Mouse (Mus musculus) liver, embryonic 14.5 days (tissue): ENCODE measurements at regions not wholly inside any gene's neighbourhood (a gene's known extent, or its start where the extent isn't known, plus 50 kb on each side); places are given as distances from the start of the nearest gene placed in this dataset.

Experiments
- ATAC-seq: fragments of 200-750 bp; cut with Nextera tagmentation; 2 replicates; pipeline ENCODE4 v1.8.0; 2017; ENCODE audit warnings: moderate number of reproducible peaks, mild to moderate bottlenecking, moderate library complexity; ENCODE audit not compliant: insufficient read depth
- DNase-seq, 3 experiments: peaks; one replicate each; pipeline ENCODE4 v3.0.0-alpha.2; 2012 to 2013; ENCODE audit warnings: low read depth in 3 of 3, low spot score in 3 of 3
- H3K27ac ChIP-seq: fragments of 300-500 bp; sonication (generic); 2 replicates; pipeline ENCODE4 v1.5.1; 2014; ENCODE audit warnings: moderate library complexity, mild to moderate bottlenecking, control low read depth, inconsistent platforms
- H3K27me3 ChIP-seq: fragments of 300-500 bp; sonication (generic); 2 replicates; pipeline ENCODE4 v1.6.1; 2014; ENCODE audit warnings: mild to moderate bottlenecking, low read length, moderate library complexity; ENCODE audit not compliant: control insufficient read depth, insufficient read depth
- H3K36me3 ChIP-seq: fragments of 300-500 bp; sonication (generic); replicated peaks from 2 replicates; pipeline ENCODE4 v1.6.1; 2014; ENCODE audit warnings: low read depth; ENCODE audit not compliant: control insufficient read depth, insufficient read depth
- H3K4me1 ChIP-seq, 2 experiments: fragments of 200-500 bp in 1 of 2; fragments of 300-500 bp in 1 of 2; sonication (generic) in 1 of 2; replicated peaks; 2 replicates each; pipeline ENCODE4 v1.6.1; 2012 to 2014; ENCODE audit warnings: antibody characterized with exemption in 1 of 2, inconsistent platforms in 1 of 2, low read length in 1 of 2; ENCODE audit not compliant: control insufficient read depth in 2 of 2, insufficient read depth in 2 of 2
- H3K4me2 ChIP-seq: fragments of 300-500 bp; sonication (generic); 2 replicates; pipeline ENCODE4 v1.6.1; 2014; ENCODE audit warnings: low read depth, mild to moderate bottlenecking, control low read depth, moderate library complexity
- H3K4me3 ChIP-seq, 2 experiments: fragments of 200-500 bp in 1 of 2; fragments of 300-500 bp in 1 of 2; sonication (generic) in 1 of 2; 2 replicates each; pipeline ENCODE4 v1.5.1; 2012 to 2014; ENCODE audit warnings: low read depth in 2 of 2, low read length in 2 of 2, mild to moderate bottlenecking in 2 of 2, control low read depth in 1 of 2, inconsistent platforms in 1 of 2, moderate library complexity in 1 of 2; ENCODE audit not compliant: insufficient read depth in 1 of 2
- H3K9ac ChIP-seq: fragments of 300-500 bp; sonication (generic); replicated peaks from 2 replicates; pipeline ENCODE4 v1.6.1; 2014; ENCODE audit warnings: mild to moderate bottlenecking, control low read depth, moderate library complexity
- H3K9me3 ChIP-seq: fragments of 300-500 bp; sonication (generic); 2 replicates; pipeline ENCODE4 v1.6.1; 2016; ENCODE audit warnings: low read length, mixed read lengths; ENCODE audit not compliant: control insufficient read depth
- CTCF ChIP-seq: IDR thresholded peaks from 2 replicates; pipeline ENCODE4 v1.5.1; 2016; ENCODE audit warnings: antibody characterized with exemption, low read depth, control low read depth
- EP300 ChIP-seq: IDR thresholded peaks from 2 replicates; pipeline ENCODE4 v1.6.1; 2016; ENCODE audit warnings: antibody characterized with exemption, low read depth
- WGBS: fragments of 180-500 bp; shearing (Covaris S2); extraction: QIAGEN DNeasy Blood & Tissue Kit; methylation state at CpG from one replicate; pipeline ENCODE4 v1.1.7; 2014; ENCODE audit not compliant: insufficient replicate concordance; 5-methylcytosine and 5-hydroxymethylcytosine counted together

GRCm38 (mm10) chr13:16716340-16716739 lies 704.7 kb downstream of the Inhba start:
- H3K27me3 ChIP-seq = no peaks in the 10 kb centered on the region
- no peaks in the 10 kb centered on the region for H3K9me3 ChIP-seq
- H3K4me3 ChIP-seq = no peak overlapping the region
- DNase-seq (no peak), ATAC-seq (no peak)
- H3K4me2 ChIP-seq = no peak overlapping the region
- 51% methylated on average over 6 of the region's 6 CpGs for WGBS
- no peak overlapping the region for H3K9ac ChIP-seq
- TF ChIP-seq CTCF = no peak
- TF ChIP-seq EP300 = no peak
- H3K36me3 ChIP-seq = no peaks in the 10 kb centered on the region
- no peak overlapping the region for H3K27ac ChIP-seq
- no peaks in the 10 kb centered on the region for H3K4me1 ChIP-seq

- TF ChIP-seq CTCF (no peak), EP300 (no peak)
- H3K4me1 ChIP-seq = no peaks in the 10 kb centered on the region
- no peak overlapping the region for H3K4me3 ChIP-seq
- no peak overlapping the region for H3K4me2 ChIP-seq
- H3K27me3 ChIP-seq = no peaks in the 10 kb centered on the region
- H3K9ac ChIP-seq = no peak overlapping the region
- DNase-seq (no peak), ATAC-seq (no peak)
- 49% methylated on average over 5 of the region's 5 CpGs for WGBS
- H3K36me3 ChIP-seq = no peaks in the 10 kb centered on the region
- H3K9me3 ChIP-seq = no peaks in the 10 kb centered on the region
- no peak overlapping the region for H3K27ac ChIP-seq
Measured at GRCm38 (mm10) chr13:16716796-16717749, 705.4 kb downstream of the Inhba start.

GRCm38 (mm10) chr13:16720090-16720489 lies 708.4 kb downstream of the Inhba start:
- H3K9me3 ChIP-seq = no peaks in the 10 kb centered on the region
- DNase-seq (no peak), ATAC-seq (no peak)
- H3K4me3 ChIP-seq = no peak overlapping the region
- H3K36me3 ChIP-seq = no peaks in the 10 kb centered on the region
- TF ChIP-seq EP300 (no peak), CTCF (no peak)
- H3K27ac ChIP-seq = no peak overlapping the region
- H3K9ac ChIP-seq = no peak overlapping the region
- H3K4me2 ChIP-seq = no peak overlapping the region
- 46% methylated on average over 2 of the region's 2 CpGs for WGBS
- no peaks in the 10 kb centered on the region for H3K27me3 ChIP-seq
- H3K4me1 ChIP-seq = no peaks in the 10 kb centered on the region

GRCm38 (mm10) chr13:16725350-16725749 lies 713.7 kb downstream of the Inhba start:
- TF ChIP-seq CTCF = no peak
- TF ChIP-seq EP300 = no peak
- Histone ChIP-seq H3K36me3 (no peaks in the 10 kb centered on the region), H3K9ac (no peak overlapping the region), H3K27ac (no peak overlapping the region), H3K27me3 (no peaks in the 10 kb centered on the region), H3K4me1 (no peaks in the 10 kb centered on the region), H3K9me3 (no peaks in the 10 kb centered on the region), H3K4me3 (no peak overlapping the region), H3K4me2 (no peak overlapping the region)
- ATAC-seq (no peak), DNase-seq (no peak)
- 65% methylated on average over 5 of the region's 5 CpGs for WGBS

DNA sequence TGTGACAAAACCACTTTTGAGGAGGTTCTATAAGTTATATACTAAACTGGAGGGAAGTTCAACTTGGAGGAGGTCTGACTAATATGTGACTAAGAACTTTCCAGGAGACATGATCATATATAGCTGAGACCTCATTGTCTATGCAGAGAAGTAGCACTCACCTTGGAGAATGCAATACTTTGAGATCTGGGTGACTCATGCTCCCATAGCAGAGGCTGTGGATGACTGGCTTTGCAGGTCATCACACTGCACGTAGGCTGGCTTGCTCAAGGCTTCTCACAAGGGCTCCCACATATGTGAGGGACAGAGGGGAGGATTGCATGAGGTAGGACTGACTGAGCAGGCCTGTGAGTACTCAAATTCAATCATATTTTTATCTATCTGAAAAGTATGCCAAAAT lies 726.7 kb downstream of the Inhba start:
- TF ChIP-seq EP300 (no peak), CTCF (no peak)
- Histone ChIP-seq H3K27ac (no peak overlapping the region), H3K9ac (no peak overlapping the region), H3K27me3 (no peaks in the 10 kb centered on the region), H3K9me3 (no peaks in the 10 kb centered on the region), H3K4me3 (no peak overlapping the region), H3K4me1 (no peaks in the 10 kb centered on the region), H3K4me2 (no peak overlapping the region), H3K36me3 (no peaks in the 10 kb centered on the region)
- WGBS = 50% methylated on average over 1 of the region's 1 CpGs
- ATAC-seq (no peak), DNase-seq (no peak)
